Mouse (Mus musculus) liver, postnatal 0 days (tissue): Measurements from ENCODE around the gene Col25a1.

Experiments used
- CTCF ChIP-seq: sonication (generic); IDR thresholded peaks from 2 replicates; pipeline ENCODE4 v1.5.1; 2016; ENCODE audit warnings: antibody characterized with exemption, low read depth
- EP300 ChIP-seq: IDR thresholded peaks from 2 replicates; pipeline ENCODE4 v1.6.1; 2016; ENCODE audit warnings: antibody characterized with exemption, low read depth, mild to moderate bottlenecking

GRCm38 (mm10) chr3:130288102-130288501 is 156.8 kb downstream of the Col25a1 start:
- TF ChIP-seq CTCF (no peak), EP300 (no peak)
